Mouse (Mus musculus) kidney, adult 2 months (tissue): ENCODE measurements around the gene Grik4. TPM values are rescaled to one million over a fixed set of nuclear protein-coding genes. Genes with fewer than 3 reads are reported as not detected.

ENCODE experiments used
- DNase-seq: peaks from one replicate; pipeline ENCODE4 v3.0.0; 2021
- H3K27ac ChIP-seq: fragments of 200-500 bp; 2 replicates; pipeline ENCODE4 v1.5.1; 2012; ENCODE audit warnings: low read depth, low read length, control low read depth, inconsistent platforms; ENCODE audit not compliant: insufficient read depth
- H3K27me3 ChIP-seq: fragments of 200-500 bp; replicated peaks from 2 replicates; pipeline ENCODE4 v1.6.1; 2012; ENCODE audit warnings: mild to moderate bottlenecking, moderate library complexity, low read length, inconsistent platforms; ENCODE audit not compliant: control insufficient read depth, insufficient read depth
- H3K36me3 ChIP-seq: fragments of 200-500 bp; 2 replicates; pipeline ENCODE4 v1.6.1; 2012; ENCODE audit warnings: mild to moderate bottlenecking, moderate library complexity, low read length, inconsistent platforms; ENCODE audit not compliant: control insufficient read depth, insufficient read depth
- H3K4me1 ChIP-seq: fragments of 200-500 bp; 2 replicates; pipeline ENCODE4 v1.6.1; 2011; ENCODE audit warnings: low read length; ENCODE audit not compliant: control insufficient read depth, insufficient read depth
- H3K4me3 ChIP-seq: fragments of 200-500 bp; 2 replicates; pipeline ENCODE4 v1.5.1; 2011; ENCODE audit warnings: mild to moderate bottlenecking, low read depth, low read length, control low read depth; ENCODE audit not compliant: insufficient read depth
- CTCF ChIP-seq: fragments of 200-500 bp; conservative IDR thresholded peaks from 2 replicates; pipeline ENCODE4 v1.5.1; 2011; ENCODE audit warnings: low read depth, mild to moderate bottlenecking, control low read depth, low read length, moderate library complexity, mixed read lengths; ENCODE audit not compliant: insufficient read depth, insufficient read length
- POLR2A ChIP-seq: fragments of 200-500 bp; IDR thresholded peaks from one replicate; pipeline ENCODE4 v1.6.1; 2011; ENCODE audit warnings: low read depth, low read length, control low read depth
- WGBS: fragments of 180-500 bp; shearing (Covaris S2); methylation state at CpG from one replicate; pipeline ENCODE4 v1.1.7; 2018; 5-methylcytosine and 5-hydroxymethylcytosine counted together
- polyA plus RNA-seq: library from polyadenylated mRNA; depleted of rRNA; stranded (reverse); fragments of >200 nt; gene quantifications from 2 replicates; pipeline ENCODE4 v1.2.3, GENCODE M21; 2012

The Grik4 gene
- polyA plus RNA-seq, 1 experiment = 0.05 TPM

GRCm38 (mm10) chr9:42488071-42488470 is 456.2 kb downstream of the Grik4 start:
- WGBS = 86% methylated on average over 1 of the region's 1 CpGs
- no peak overlapping the region for H3K27ac ChIP-seq
- no peaks in the 10 kb centered on the region for H3K36me3 ChIP-seq
- H3K27me3 ChIP-seq = no peaks in the 10 kb centered on the region
- TF ChIP-seq CTCF (no peak), POLR2A (no peak)
- no peaks in the 10 kb centered on the region; the same call in 1 of the 2 replicates for H3K4me1 ChIP-seq
- DNase-seq = no peak
- no peak overlapping the region for H3K4me3 ChIP-seq

GRCm38 (mm10) chr9:42486913-42487312 is 457.4 kb downstream of the Grik4 start:
- Histone ChIP-seq H3K4me1 (no peaks in the 10 kb centered on the region; the same call in 1 of the 2 replicates), H3K4me3 (no peak overlapping the region), H3K27ac (no peak overlapping the region), H3K27me3 (no peaks in the 10 kb centered on the region), H3K36me3 (no peaks in the 10 kb centered on the region)
- DNase-seq = no peak
- TF ChIP-seq POLR2A (no peak), CTCF (no peak)
- WGBS = 41% methylated on average over 4 of the region's 4 CpGs

GRCm38 (mm10) chr9:42484667-42485066 is 459.6 kb downstream of the Grik4 start:
- TF ChIP-seq POLR2A (no peak), CTCF (no peak)
- Histone ChIP-seq H3K27ac (no peak overlapping the region), H3K27me3 (no peaks in the 10 kb centered on the region), H3K36me3 (no peaks in the 10 kb centered on the region), H3K4me3 (no peak overlapping the region), H3K4me1 (no peaks in the 10 kb centered on the region; the same call in 1 of the 2 replicates)
- 97% methylated on average over 1 of the region's 1 CpGs for WGBS
- DNase-seq = no peak

GRCm38 (mm10) chr9:42482944-42483343 is 461.3 kb downstream of the Grik4 start:
- no peaks in the 10 kb centered on the region for H3K36me3 ChIP-seq
- no peaks in the 10 kb centered on the region; the same call in 1 of the 2 replicates for H3K4me1 ChIP-seq
- 91% methylated on average over 1 of the region's 1 CpGs for WGBS
- H3K27me3 ChIP-seq = no peaks in the 10 kb centered on the region
- no peak overlapping the region for H3K4me3 ChIP-seq
- no peak for TF ChIP-seq CTCF
- no peak for TF ChIP-seq POLR2A
- no peak overlapping the region for H3K27ac ChIP-seq
- no peak for DNase-seq

- H3K27me3 ChIP-seq = no peaks in the 10 kb centered on the region
- H3K27ac ChIP-seq = no peak overlapping the region
- no peaks in the 10 kb centered on the region for H3K36me3 ChIP-seq
- H3K4me1 ChIP-seq = no peaks in the 10 kb centered on the region
- no peak for DNase-seq
- TF ChIP-seq POLR2A = no peak
- no peak for TF ChIP-seq CTCF
- WGBS = 87% methylated on average over 4 of the region's 4 CpGs
- H3K4me3 ChIP-seq = no peak overlapping the region
Observed at GRCm38 (mm10) chr9:42476166-42476565, 468.1 kb downstream of the Grik4 start.

- peaks cover 6% of the 10 kb centered on the region for H3K4me1 ChIP-seq
- 80% methylated on average over 8 of the region's 8 CpGs for WGBS
- no peak overlapping the region for H3K4me3 ChIP-seq
- H3K36me3 ChIP-seq = no peaks in the 10 kb centered on the region
- H3K27ac ChIP-seq = no peak overlapping the region
- H3K27me3 ChIP-seq = no peaks in the 10 kb centered on the region
- TF ChIP-seq POLR2A (no peak), CTCF (no peak)
- DNase-seq = no peak
Observed at GRCm38 (mm10) chr9:42474244-42474643, 470.0 kb downstream of the Grik4 start.

- H3K27me3 ChIP-seq = no peaks in the 10 kb centered on the region
- no peaks in the 10 kb centered on the region for H3K36me3 ChIP-seq
- H3K27ac ChIP-seq = peak overlapping the region; percentile 72
- peaks cover 6% of the 10 kb centered on the region for H3K4me1 ChIP-seq
- DNase-seq = peak; percentile 96
- 8% methylated on average over 49 of the region's 49 CpGs for WGBS
- TF ChIP-seq CTCF (no peak), POLR2A (no peak)
- peak overlapping the region; percentile 80 for H3K4me3 ChIP-seq
Observed at GRCm38 (mm10) chr9:42471921-42472747, 472.2 kb downstream of the Grik4 start.
